ENCODE assay signal across 9 mouse cellular contexts in genomic region chr14:31000356-31000755, GRCm38 (mm10). TPM values are rescaled to one million over a fixed set of nuclear protein-coding genes. Genes with fewer than 3 reads are reported as not detected.
DNase-seq lines count a peak whose midpoint lies in the region; ATAC-seq and TF ChIP-seq lines count a peak whose summit lies in the region.
"Had no signal": no experiment of that assay in that cellular context is flagged by ENCODE, and none has a peak within 500 bp of the region (broad histone marks: within the 10 kb centered on the region; RNA-seq: fewer than 3 reads in every experiment).

No protein-coding gene starts in this region.

- no peak for TF ChIP-seq CTCF in ES-Bruce4 (IDR thresholded peaks at IDR 0.05; ENCODE audit: low read depth, low read length)

- peak overlapping the region; percentile 70 for H3K4me2 ChIP-seq in heart, embryonic 14.5 days (ENCODE audit: low read length)

- DNase-seq in heart, postnatal 36 days = no peak
- DNase-seq in hindbrain, embryonic 10.5 days (ENCODE audit: low spot score) = no peak
- DNase-seq in midbrain, embryonic 10.5 days (ENCODE audit: low spot score) = no peak
- DNase-seq in adrenal gland, adult (ENCODE audit: inconsistent age in 2 of 2, low spot score in 1 of 2) = no peak
- no peak for DNase-seq in adrenal gland, adult 18-20 months (ENCODE audit: low spot score in 2 of 2)
- no peak for DNase-seq in B cell, adult 2 months

- ATAC-seq in heart, embryonic 14.5 days (ENCODE audit: insufficient number of reproducible peaks, insufficient read depth, low FRiP score, low read depth) = no peak

- peak overlapping the region; percentile 95 for H3K9ac ChIP-seq in heart, embryonic 14.5 days (ENCODE audit: low read length)
- H3K9ac ChIP-seq in ES-Bruce4 (ENCODE audit: low read depth, poor library complexity, severe bottlenecking) = peak overlapping the region; percentile 76

- no peaks in the 10 kb centered on the region for H3K9me3 ChIP-seq in heart, embryonic 14.5 days (ENCODE audit: control insufficient read depth, low read length)
- H3K9me3 ChIP-seq in ES-Bruce4 (replicated peaks; ENCODE audit: control insufficient read depth, insufficient read depth, low read length, poor library complexity, severe bottlenecking) = no peaks in the 10 kb centered on the region
- H3K9me3 ChIP-seq in hindbrain, embryonic 10.5 days = no peaks in the 10 kb centered on the region
- H3K9me3 ChIP-seq in midbrain, embryonic 10.5 days (replicated peaks) = no peaks in the 10 kb centered on the region

- 0 out of 4 replicates have a peak overlapping the region, but pooled peaks of 1 of the 2 experiments have one; percentile 90 for H3K27ac ChIP-seq in heart, embryonic 14.5 days (replicated peaks in 1 of 2; ENCODE audit: control insufficient read depth in 1 of 2, insufficient read depth in 1 of 2, low read depth in 2 of 2, low read length in 2 of 2)
- H3K27ac ChIP-seq in ES-Bruce4 (ENCODE audit: insufficient read depth, low read length) = no peak overlapping the region
- peak overlapping the region; percentile 98 for H3K27ac ChIP-seq in hindbrain, embryonic 10.5 days
- peak overlapping the region; percentile 93 for H3K27ac ChIP-seq in midbrain, embryonic 10.5 days (replicated peaks)

- intact Hi-C loops in heart, postnatal 36 days (cut with DNase I) = loop anchor here (2.0 kb wide), 1 partner anchor 50 kb away; the partner anchor contains the start of gene Nek4

- WGBS in heart, embryonic 14.5 days = 56% methylated on average over 10 of the region's 10 CpGs
- WGBS in hindbrain, embryonic 10.5 days = 71% methylated on average over 10 of the region's 10 CpGs
- WGBS in midbrain, embryonic 10.5 days = 68% methylated on average over 10 of the region's 10 CpGs

- TF ChIP-seq EP300 in ES-Bruce4 (IDR thresholded peaks at IDR 0.05; ENCODE audit: insufficient read depth, low read depth, low read length) = no peak

- H3K27me3 ChIP-seq in heart, embryonic 14.5 days (ENCODE audit: control insufficient read depth, insufficient read depth, low read length) = no peaks in the 10 kb centered on the region
- H3K27me3 ChIP-seq in ES-Bruce4 (ENCODE audit: control insufficient read depth, insufficient read depth, low read length, poor library complexity, severe bottlenecking) = no peaks in the 10 kb centered on the region
- no peaks in the 10 kb centered on the region for H3K27me3 ChIP-seq in hindbrain, embryonic 10.5 days (ENCODE audit: insufficient read depth, poor library complexity, severe bottlenecking)
- no peaks in the 10 kb centered on the region for H3K27me3 ChIP-seq in midbrain, embryonic 10.5 days (ENCODE audit: low read depth, poor library complexity, severe bottlenecking)
- H3K27me3 ChIP-seq: Patski had no signal

- peak overlapping the region; percentile 90 to 98; a peak in 3 of 4 replicates for H3K4me3 ChIP-seq in heart, embryonic 14.5 days (ENCODE audit: control insufficient read depth in 1 of 2, insufficient read depth in 1 of 2, low read depth in 1 of 2, low read length in 2 of 2)
- H3K4me3 ChIP-seq in ES-Bruce4 (ENCODE audit: low read depth, low read length) = no peak overlapping the region
- peak overlapping the region; percentile 98 for H3K4me3 ChIP-seq in hindbrain, embryonic 10.5 days
- peak overlapping the region; percentile 98 for H3K4me3 ChIP-seq in midbrain, embryonic 10.5 days

- H3K36me3 ChIP-seq in heart, embryonic 14.5 days (ENCODE audit: control insufficient read depth, insufficient read depth, low read length) = peaks cover 19% of the 10 kb centered on the region
- H3K36me3 ChIP-seq in ES-Bruce4 (ENCODE audit: control insufficient read depth, insufficient read depth, low read length, poor library complexity, severe bottlenecking) = peaks cover 6% of the 10 kb centered on the region; the same call in 1 of the 2 replicates
- H3K36me3 ChIP-seq in hindbrain, embryonic 10.5 days = peaks cover 26% of the 10 kb centered on the region
- H3K36me3 ChIP-seq in midbrain, embryonic 10.5 days = peaks cover 24% of the 10 kb centered on the region

- no peak for TF ChIP-seq POLR2A in ES-Bruce4 (IDR thresholded peaks at IDR 0.05; ENCODE audit: insufficient read depth, low read length)

- peaks cover 4 to 11% of the 10 kb centered on the region in 2 experiments for H3K4me1 ChIP-seq in heart, embryonic 14.5 days (ENCODE audit: control insufficient read depth in 2 of 2, insufficient read depth in 2 of 2, low read length in 2 of 2)
- no peaks in the 10 kb centered on the region for H3K4me1 ChIP-seq in ES-Bruce4 (ENCODE audit: control insufficient read depth, insufficient read depth, low read length)
- peaks cover 23% of the 10 kb centered on the region for H3K4me1 ChIP-seq in hindbrain, embryonic 10.5 days (replicated peaks)
- peaks cover 21% of the 10 kb centered on the region for H3K4me1 ChIP-seq in midbrain, embryonic 10.5 days

RNA-seq across cellular contexts. Expression of gene Glt8d1, which starts 0.8 kb away (rescaled TPM):
- 48.1 and 60.3 TPM in 2 replicates for polyA plus RNA-seq in heart, embryonic 14.5 days (2014; fragmentation: Nextera tagmentation; extraction: Ambion mirVana)
- 10 to 100 TPM; 21.8 to 26.0 TPM for total RNA-seq in heart, postnatal 36 days (2021)
- 29.1 and 36.4 TPM in 2 replicates for polyA plus RNA-seq in ES-Bruce4 (2011; ENCODE audit: insufficient read depth, insufficient read length, low read depth, missing spikeins)
- polyA plus RNA-seq in hindbrain, embryonic 10.5 days (2016; fragmentation: Nextera tagmentation; extraction: Ambion mirVana) = 45.7 and 53.7 TPM in 2 replicates
- 52.4 and 53.8 TPM in 2 replicates for polyA plus RNA-seq in midbrain, embryonic 10.5 days (2016; fragmentation: Nextera tagmentation; extraction: Ambion mirVana)
- 10 to 100 TPM; 44.7 to 51.0 TPM for total RNA-seq in adrenal gland, adult 18-20 months (2021)

RNA-seq across cellular contexts. Expression of gene Spcs1, which starts 1.1 kb away (rescaled TPM):
- polyA plus RNA-seq in heart, embryonic 14.5 days (2014; fragmentation: Nextera tagmentation; extraction: Ambion mirVana) = 382 and 395 TPM in 2 replicates
- total RNA-seq in heart, postnatal 36 days (2021) = 100 to 1,000 TPM; 136 to 141 TPM
- 126 and 132 TPM in 2 replicates for polyA plus RNA-seq in ES-Bruce4 (2011; ENCODE audit: insufficient read depth, insufficient read length, low read depth, missing spikeins)
- polyA plus RNA-seq in hindbrain, embryonic 10.5 days (2016; fragmentation: Nextera tagmentation; extraction: Ambion mirVana) = 278 and 290 TPM in 2 replicates
- 274 and 277 TPM in 2 replicates for polyA plus RNA-seq in midbrain, embryonic 10.5 days (2016; fragmentation: Nextera tagmentation; extraction: Ambion mirVana)
- total RNA-seq in adrenal gland, adult 18-20 months (2021) = 100 to 1,000 TPM; 210 to 259 TPM

RNA-seq across cellular contexts. Expression of gene Pbrm1, which starts 18.6 kb away (rescaled TPM):
- polyA plus RNA-seq in heart, embryonic 14.5 days (2014; fragmentation: Nextera tagmentation; extraction: Ambion mirVana) = 75.1 and 89.0 TPM in 2 replicates
- 10 to 100 TPM; 49.9 to 53.8 TPM for total RNA-seq in heart, postnatal 36 days (2021)
- 84.5 and 86.9 TPM in 2 replicates for polyA plus RNA-seq in ES-Bruce4 (2011; ENCODE audit: insufficient read depth, insufficient read length, low read depth, missing spikeins)
- 130 and 148 TPM in 2 replicates for polyA plus RNA-seq in hindbrain, embryonic 10.5 days (2016; fragmentation: Nextera tagmentation; extraction: Ambion mirVana)
- 158 and 170 TPM in 2 replicates for polyA plus RNA-seq in midbrain, embryonic 10.5 days (2016; fragmentation: Nextera tagmentation; extraction: Ambion mirVana)
- total RNA-seq in adrenal gland, adult 18-20 months (2021) = 10 to 100 TPM; 38.5 to 48.1 TPM

RNA-seq across cellular contexts. Expression of gene Gnl3, which starts 18.6 kb away (rescaled TPM):
- polyA plus RNA-seq in heart, embryonic 14.5 days (2014; fragmentation: Nextera tagmentation; extraction: Ambion mirVana) = 49.3 and 51.4 TPM in 2 replicates
- 10 to 100 TPM; 21.6 to 24.2 TPM for total RNA-seq in heart, postnatal 36 days (2021)
- polyA plus RNA-seq in ES-Bruce4 (2011; ENCODE audit: insufficient read depth, insufficient read length, low read depth, missing spikeins) = 380 and 391 TPM in 2 replicates
- polyA plus RNA-seq in hindbrain, embryonic 10.5 days (2016; fragmentation: Nextera tagmentation; extraction: Ambion mirVana) = 76.6 and 119 TPM in 2 replicates
- 94.0 and 121 TPM in 2 replicates for polyA plus RNA-seq in midbrain, embryonic 10.5 days (2016; fragmentation: Nextera tagmentation; extraction: Ambion mirVana)
- total RNA-seq in adrenal gland, adult 18-20 months (2021) = 100 to 1,000 TPM; 103 to 127 TPM

RNA-seq across cellular contexts. Expression of gene Nek4, which starts 49.2 kb away (rescaled TPM):
- polyA plus RNA-seq in heart, embryonic 14.5 days (2014; fragmentation: Nextera tagmentation; extraction: Ambion mirVana) = 5.4 and 5.5 TPM in 2 replicates
- total RNA-seq in heart, postnatal 36 days (2021) = 1 to 10 TPM; 4.6 TPM
- 17.3 and 17.7 TPM in 2 replicates for polyA plus RNA-seq in ES-Bruce4 (2011; ENCODE audit: insufficient read depth, insufficient read length, low read depth, missing spikeins)
- polyA plus RNA-seq in hindbrain, embryonic 10.5 days (2016; fragmentation: Nextera tagmentation; extraction: Ambion mirVana) = 18.6 and 21.0 TPM in 2 replicates
- 22.7 and 24.7 TPM in 2 replicates for polyA plus RNA-seq in midbrain, embryonic 10.5 days (2016; fragmentation: Nextera tagmentation; extraction: Ambion mirVana)
- 10 to 100 TPM; 10.3 to 11.8 TPM for total RNA-seq in adrenal gland, adult 18-20 months (2021)
